Mouse (Mus musculus) neural tube, embryonic 12.5 days (tissue): ENCODE data around the gene Trp53i13. TPM values are rescaled to one million over a fixed set of nuclear protein-coding genes. Genes with fewer than 3 reads are reported as not detected.

ENCODE experiments used
- ATAC-seq: fragments of 200-750 bp; cut with Nextera tagmentation; 2 replicates; pipeline ENCODE4 v1.8.0; 2017; ENCODE audit warnings: low read depth, mild to moderate bottlenecking, moderate TSS enrichment, moderate library complexity; ENCODE audit not compliant: low FRiP score
- H3K27ac ChIP-seq: fragments of 300-500 bp; sonication (generic); 2 replicates; pipeline ENCODE4 v1.5.1; 2016
- H3K27me3 ChIP-seq: fragments of 300-500 bp; sonication (generic); replicated peaks from 2 replicates; pipeline ENCODE4 v1.6.1; 2016; ENCODE audit warnings: mild to moderate bottlenecking
- H3K36me3 ChIP-seq: fragments of 300-500 bp; sonication (generic); 2 replicates; pipeline ENCODE4 v1.6.1; 2016; ENCODE audit warnings: mild to moderate bottlenecking
- H3K4me1 ChIP-seq: fragments of 300-500 bp; sonication (generic); 2 replicates; pipeline ENCODE4 v1.6.1; 2016
- H3K4me2 ChIP-seq: fragments of 300-500 bp; sonication (generic); replicated peaks from 2 replicates; pipeline ENCODE4 v1.6.1; 2016; ENCODE audit warnings: mild to moderate bottlenecking
- H3K4me3 ChIP-seq: fragments of 300-500 bp; sonication (generic); 2 replicates; pipeline ENCODE4 v1.5.1; 2016
- H3K9ac ChIP-seq: fragments of 300-500 bp; sonication (generic); 2 replicates; pipeline ENCODE4 v1.6.1; 2016; ENCODE audit warnings: mild to moderate bottlenecking
- H3K9me3 ChIP-seq: fragments of 300-500 bp; sonication (generic); 2 replicates; pipeline ENCODE4 v1.6.1; 2016; ENCODE audit warnings: mild to moderate bottlenecking
- WGBS: fragments of 180-500 bp; shearing (Covaris S2); methylation state at CpG from one replicate; pipeline ENCODE4 v1.1.7; 2016; 5-methylcytosine and 5-hydroxymethylcytosine counted together
- polyA plus RNA-seq: library from polyadenylated mRNA; unstranded; fragments of >200 nt; fragmentation: Nextera tagmentation; extraction: Ambion mirVana; gene quantifications from 2 replicates; pipeline ENCODE4 v1.2.1, GENCODE M21; 2016

The Trp53i13 gene
- polyA plus RNA-seq, 1 experiment from 2014 or later, result 32.4 TPM

GRCm38 (mm10) chr11:77516553-77517425, 1.0 kb upstream of the Trp53i13 start:
- peaks cover 39% of the 10 kb centered on the region for H3K4me1 ChIP-seq
- H3K4me2 ChIP-seq, result peak overlapping the region; percentile 93; the same call in 1 of the 2 replicates
- H3K27me3 ChIP-seq, result peaks cover 26% of the 10 kb centered on the region
- 42% methylated on average over 5 of the region's 5 CpGs for WGBS
- no peaks in the 10 kb centered on the region for H3K9me3 ChIP-seq
- no peaks in the 10 kb centered on the region for H3K36me3 ChIP-seq
- ATAC-seq, result no peak
- H3K9ac ChIP-seq, result no peak overlapping the region
- H3K27ac ChIP-seq, result no peak overlapping the region
- no peak overlapping the region for H3K4me3 ChIP-seq

GRCm38 (mm10) chr11:77514832-77515636, 746 bp downstream of the Trp53i13 start, which contains the start of gene Abhd15:
Gene Abhd15, plus strand, starts transcription at chr11:77515121.
- H3K4me3 ChIP-seq, result peak within 1 kb of the TSS; percentile 58
- ATAC-seq, result peak; percentile 51

GRCm38 (mm10) chr11:77514281-77514831, 1.4 kb downstream of the Trp53i13 start:
- Histone ChIP-seq H3K9me3 (no peaks in the 10 kb centered on the region), H3K4me3 (peak overlapping the region; percentile 49), H3K36me3 (peaks cover 3% of the 10 kb centered on the region; the same call in 1 of the 2 replicates), H3K27ac (no peak overlapping the region), H3K4me2 (peak overlapping the region; percentile 93), H3K27me3 (peaks cover 26% of the 10 kb centered on the region), H3K4me1 (peaks cover 36% of the 10 kb centered on the region), H3K9ac (peak overlapping the region; percentile 58)
- no peak for ATAC-seq
- WGBS, result 5% methylated on average over 19 of the region's 19 CpGs

More at GRCm38 (mm10) chr11:77514832-77515636, 746 bp downstream of the Trp53i13 start, which contains the start of gene Abhd15:
- H3K27me3 ChIP-seq, result peaks cover 26% of the 10 kb centered on the region
- peaks cover 36% of the 10 kb centered on the region for H3K4me1 ChIP-seq
- H3K9me3 ChIP-seq, result no peaks in the 10 kb centered on the region
- no peaks in the 10 kb centered on the region for H3K36me3 ChIP-seq
- peak within 1 kb of the TSS; percentile 93 for H3K4me2 ChIP-seq
- H3K27ac ChIP-seq, result no peak within 1 kb of the TSS
- under 1% methylated on average over 72 of the region's 72 CpGs for WGBS
- peak within 1 kb of the TSS; percentile 58 for H3K9ac ChIP-seq

- Histone ChIP-seq H3K36me3 (peaks cover 3% of the 10 kb centered on the region; the same call in 1 of the 2 replicates), H3K9ac (peak overlapping the region; percentile 35; the same call in 1 of the 2 replicates), H3K4me1 (peaks cover 36% of the 10 kb centered on the region), H3K27me3 (peaks cover 26% of the 10 kb centered on the region), H3K4me3 (peak overlapping the region; percentile 58), H3K4me2 (peak overlapping the region; percentile 93), H3K9me3 (no peaks in the 10 kb centered on the region), H3K27ac (no peak overlapping the region)
- 9% methylated on average over 10 of the region's 10 CpGs for WGBS
- no peak for ATAC-seq
Measured at GRCm38 (mm10) chr11:77513811-77514170, 2.0 kb downstream of the Trp53i13 start.

GRCm38 (mm10) chr11:77512891-77513810, 2.6 kb downstream of the Trp53i13 start:
- H3K27ac ChIP-seq, result no peak overlapping the region
- ATAC-seq, result peak; percentile 65
- peak overlapping the region; percentile 61 for H3K9ac ChIP-seq
- H3K9me3 ChIP-seq, result no peaks in the 10 kb centered on the region
- WGBS, result under 1% methylated on average over 70 of the region's 84 CpGs
- peaks cover 26% of the 10 kb centered on the region for H3K27me3 ChIP-seq
- peak overlapping the region; percentile 58 for H3K4me3 ChIP-seq
- peak overlapping the region; percentile 93 for H3K4me2 ChIP-seq
- peaks cover 3% of the 10 kb centered on the region; the same call in 1 of the 2 replicates for H3K36me3 ChIP-seq
- H3K4me1 ChIP-seq, result peaks cover 40% of the 10 kb centered on the region

GRCm38 (mm10) chr11:77511336-77511735, 4.4 kb downstream of the Trp53i13 start:
- H3K27me3 ChIP-seq, result peaks cover 18% of the 10 kb centered on the region
- peaks cover 18% of the 10 kb centered on the region for H3K36me3 ChIP-seq
- 89% methylated on average over 5 of the region's 5 CpGs for whole genome bisulfite sequencing
- peaks cover 42% of the 10 kb centered on the region for H3K4me1 ChIP-seq
- H3K27ac ChIP-seq, result no peak overlapping the region
- no peak overlapping the region for H3K9ac ChIP-seq
- ATAC-seq, result no peak
- H3K4me2 ChIP-seq, result no peak overlapping the region
- H3K4me3 ChIP-seq, result no peak overlapping the region
- H3K9me3 ChIP-seq, result no peaks in the 10 kb centered on the region

GRCm38 (mm10) chr11:77508068-77509021, 7.4 kb downstream of the Trp53i13 start:
- no peaks in the 10 kb centered on the region for H3K9me3 ChIP-seq
- H3K9ac ChIP-seq, result peak overlapping the region; percentile 48
- 19% methylated on average over 49 of the region's 49 CpGs for WGBS
- no peaks in the 10 kb centered on the region for H3K27me3 ChIP-seq
- peaks cover 14% of the 10 kb centered on the region for H3K4me1 ChIP-seq
- H3K4me2 ChIP-seq, result peak overlapping the region; percentile 62
- peaks cover 48% of the 10 kb centered on the region for H3K36me3 ChIP-seq
- H3K4me3 ChIP-seq, result peak overlapping the region; percentile 24; the same call in 1 of the 2 replicates
- peak; percentile 49; the same call in 1 of the 2 replicates for ATAC-seq
- no peak overlapping the region for H3K27ac ChIP-seq

- Histone ChIP-seq H3K9me3 (no peaks in the 10 kb centered on the region), H3K4me3 (no peak overlapping the region), H3K4me1 (peaks cover 10% of the 10 kb centered on the region), H3K4me2 (no peak overlapping the region), H3K27me3 (no peaks in the 10 kb centered on the region), H3K36me3 (peaks cover 57% of the 10 kb centered on the region), H3K27ac (no peak overlapping the region), H3K9ac (no peak overlapping the region)
- WGBS, result 75% methylated on average over 4 of the region's 4 CpGs
- no peak for ATAC-seq
Measured at GRCm38 (mm10) chr11:77507426-77507825, 8.4 kb downstream of the Trp53i13 start.

GRCm38 (mm10) chr11:77506941-77507340, 8.8 kb downstream of the Trp53i13 start:
- peaks cover 61% of the 10 kb centered on the region for H3K36me3 ChIP-seq
- WGBS, result 88% methylated on average over 6 of the region's 6 CpGs
- no peak for ATAC-seq

GRCm38 (mm10) chr11:77506273-77506672, 9.5 kb downstream of the Trp53i13 start:
- no peak overlapping the region for H3K27ac ChIP-seq
- 87% methylated on average over 14 of the region's 14 CpGs for WGBS
- H3K36me3 ChIP-seq, result peaks cover 66% of the 10 kb centered on the region
- H3K4me3 ChIP-seq, result no peak overlapping the region
- H3K9me3 ChIP-seq, result no peaks in the 10 kb centered on the region
- H3K27me3 ChIP-seq, result no peaks in the 10 kb centered on the region
- ATAC-seq, result no peak
- peaks cover 7% of the 10 kb centered on the region for H3K4me1 ChIP-seq
- H3K9ac ChIP-seq, result no peak overlapping the region
- no peak overlapping the region for H3K4me2 ChIP-seq

More at GRCm38 (mm10) chr11:77506941-77507340, 8.8 kb downstream of the Trp53i13 start:
- H3K27me3 ChIP-seq, result no peaks in the 10 kb centered on the region
- no peak overlapping the region for H3K4me3 ChIP-seq
- H3K9me3 ChIP-seq, result no peaks in the 10 kb centered on the region
- H3K4me2 ChIP-seq, result no peak overlapping the region
- H3K9ac ChIP-seq, result no peak overlapping the region
- H3K27ac ChIP-seq, result no peak overlapping the region
- peaks cover 7% of the 10 kb centered on the region for H3K4me1 ChIP-seq
